Mouse (Mus musculus) stomach, embryonic 15.5 days (tissue): ENCODE data around the gene Cpeb3. TPM values are rescaled to one million over a fixed set of nuclear protein-coding genes. Genes with fewer than 3 reads are reported as not detected.
A peak's percentile ranks its signal among the peaks of the same experiment; 100 is the strongest.
"Not testable (repeated sequence)": the region's sequence is repeated elsewhere in the genome, so short reads cannot be mapped to it uniquely, and the experiment has no call there.

ENCODE experiments used
- ATAC-seq: fragments of 200-750 bp; cut with Nextera tagmentation; 2 replicates; pipeline ENCODE4 v1.8.0; 2017; ENCODE audit warnings: low read depth, moderate number of reproducible peaks, moderate TSS enrichment; ENCODE audit not compliant: insufficient read depth, low FRiP score
- H3K27ac ChIP-seq: fragments of 300-500 bp; sonication (generic); 2 replicates; pipeline ENCODE4 v1.5.1; 2015; ENCODE audit warnings: mild to moderate bottlenecking, inconsistent platforms
- H3K27me3 ChIP-seq: fragments of 300-500 bp; sonication (generic); replicated peaks from 2 replicates; pipeline ENCODE4 v1.6.1; 2015; ENCODE audit warnings: inconsistent platforms
- H3K36me3 ChIP-seq: fragments of 300-500 bp; sonication (generic); 2 replicates; pipeline ENCODE4 v1.6.1; 2015; ENCODE audit warnings: inconsistent platforms
- H3K4me1 ChIP-seq: fragments of 300-500 bp; sonication (generic); 2 replicates; pipeline ENCODE4 v1.6.1; 2015; ENCODE audit warnings: inconsistent platforms
- H3K4me2 ChIP-seq: fragments of 300-500 bp; sonication (generic); 2 replicates; pipeline ENCODE4 v1.6.1; 2015; ENCODE audit warnings: mild to moderate bottlenecking, inconsistent platforms
- H3K4me3 ChIP-seq: fragments of 300-500 bp; sonication (generic); replicated peaks from 2 replicates; pipeline ENCODE4 v1.5.1; 2015; ENCODE audit warnings: inconsistent platforms
- H3K9ac ChIP-seq: fragments of 300-500 bp; sonication (generic); 2 replicates; pipeline ENCODE4 v1.6.1; 2015; ENCODE audit warnings: inconsistent platforms
- H3K9me3 ChIP-seq: fragments of 300-500 bp; sonication (generic); 2 replicates; pipeline ENCODE4 v1.6.1; 2016; ENCODE audit warnings: inconsistent platforms
- WGBS: fragments of 180-500 bp; shearing (Covaris S2); methylation state at CpG from one replicate; pipeline ENCODE4 v1.1.7; 2015; 5-methylcytosine and 5-hydroxymethylcytosine counted together
- polyA plus RNA-seq: library from polyadenylated mRNA; unstranded; fragments of >200 nt; fragmentation: Nextera tagmentation; extraction: Ambion mirVana; gene quantifications from 2 replicates; pipeline ENCODE4 v1.2.1, GENCODE M21; 2015

Cpeb3 gene
- polyA plus RNA-seq, 1 experiment from 2014 or later = 1.3 TPM

GRCm38 (mm10) chr19:37233561-37234539 is 25.4 kb upstream of the Cpeb3 start:
- H3K9ac ChIP-seq = no peak overlapping the region
- H3K4me3 ChIP-seq = peak overlapping the region; percentile 31
- peaks cover 17% of the 10 kb centered on the region for H3K27me3 ChIP-seq
- no peaks in the 10 kb centered on the region for H3K9me3 ChIP-seq
- WGBS = 6% methylated on average over 63 of the region's 63 CpGs
- peaks cover 9% of the 10 kb centered on the region; the same call in 1 of the 2 replicates for H3K4me1 ChIP-seq
- ATAC-seq = 0 out of 2 replicates have a peak, but pooled peaks have one; percentile 16
- H3K4me2 ChIP-seq = peak overlapping the region; percentile 62
- no peaks in the 10 kb centered on the region for H3K36me3 ChIP-seq
- H3K27ac ChIP-seq = no peak overlapping the region

- H3K9me3 ChIP-seq, H3K4me1 ChIP-seq, H3K27ac ChIP-seq, H3K4me3 ChIP-seq, H3K36me3 ChIP-seq, H3K4me2 ChIP-seq, H3K9ac ChIP-seq: not testable (repeated sequence)
- H3K27me3 ChIP-seq = peaks cover 17% of the 10 kb centered on the region
- peak; percentile 69; the same call in 1 of the 2 replicates for ATAC-seq
- 62% methylated on average over 9 of the region's 9 CpGs for WGBS
Measured at GRCm38 (mm10) chr19:37232598-37232997, 24.2 kb upstream of the Cpeb3 start.

DNA sequence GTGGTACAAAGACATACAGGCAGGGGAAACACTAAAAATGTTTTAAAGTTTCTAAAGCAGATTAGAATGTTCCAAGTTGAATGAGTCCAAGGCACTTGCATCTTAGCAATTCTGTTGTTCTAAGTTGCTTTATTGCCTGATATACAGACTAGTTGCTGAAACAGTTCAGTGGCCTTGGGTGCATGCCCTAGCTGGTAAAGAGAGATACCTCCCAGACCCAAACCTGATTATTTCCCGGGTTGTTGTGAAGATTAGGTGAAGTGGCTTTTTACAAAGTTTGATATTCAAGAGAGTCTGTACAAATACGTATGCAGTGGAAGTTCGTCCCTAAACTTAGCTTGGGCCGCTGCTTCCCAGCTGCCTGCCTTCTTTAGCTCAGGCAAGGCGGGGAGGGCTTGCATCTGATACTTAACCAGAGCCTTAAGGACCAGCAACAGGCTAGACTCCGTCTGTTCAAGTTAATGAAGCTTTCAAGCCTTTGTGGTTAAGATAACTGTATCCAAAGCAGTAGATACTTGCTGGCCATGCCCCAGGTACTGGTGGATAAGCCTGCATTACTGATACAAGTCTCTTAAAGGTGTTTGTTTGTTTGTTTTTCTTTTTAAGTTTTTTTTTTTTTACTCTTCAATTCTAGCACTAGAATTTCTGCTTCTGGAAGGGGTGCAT is 16.9 kb upstream of the Cpeb3 start:
- peaks cover 11% of the 10 kb centered on the region for H3K36me3 ChIP-seq

GRCm38 (mm10) chr19:37214711-37215110 is 6.3 kb upstream of the Cpeb3 start:
- H3K4me1 ChIP-seq = peaks cover under 1% of the 10 kb centered on the region; the same call in 1 of the 2 replicates
- H3K9me3 ChIP-seq = no peaks in the 10 kb centered on the region
- H3K9ac ChIP-seq = no peak overlapping the region
- no peaks in the 10 kb centered on the region for H3K27me3 ChIP-seq
- H3K4me2 ChIP-seq = no peak overlapping the region
- peaks cover 22% of the 10 kb centered on the region for H3K36me3 ChIP-seq
- WGBS = 54% methylated on average over 2 of the region's 2 CpGs
- ATAC-seq = no peak
- no peak overlapping the region for H3K27ac ChIP-seq
- H3K4me3 ChIP-seq = no peak overlapping the region

More for the DNA sequence above, 16.9 kb upstream of the Cpeb3 start:
- no peak for ATAC-seq
- Histone ChIP-seq H3K4me3 (no peak overlapping the region), H3K4me1 (no peaks in the 10 kb centered on the region), H3K4me2 (no peak overlapping the region), H3K9ac (no peak overlapping the region), H3K9me3 (no peaks in the 10 kb centered on the region), H3K27me3 (no peaks in the 10 kb centered on the region), H3K27ac (no peak overlapping the region)
- 84% methylated on average over 6 of the region's 6 CpGs for WGBS

- H3K27ac ChIP-seq = no peak overlapping the region
- no peak for ATAC-seq
- H3K9me3 ChIP-seq = no peaks in the 10 kb centered on the region
- no peaks in the 10 kb centered on the region for H3K27me3 ChIP-seq
- WGBS = 85% methylated on average over 3 of the region's 3 CpGs
- H3K4me2 ChIP-seq = no peak overlapping the region
- peaks cover 9% of the 10 kb centered on the region; the same call in 1 of the 2 replicates for H3K36me3 ChIP-seq
- H3K4me1 ChIP-seq = peaks cover 15% of the 10 kb centered on the region; the same call in 1 of the 2 replicates
- H3K4me3 ChIP-seq = no peak overlapping the region
- H3K9ac ChIP-seq = no peak overlapping the region
Measured at GRCm38 (mm10) chr19:37211416-37211815, 3.0 kb upstream of the Cpeb3 start.

GRCm38 (mm10) chr19:37210457-37210856 is 2.1 kb upstream of the Cpeb3 start:
- Histone ChIP-seq H3K9ac (no peak overlapping the region), H3K4me3 (no peak overlapping the region), H3K4me2 (no peak overlapping the region), H3K36me3 (peaks cover 9% of the 10 kb centered on the region; the same call in 1 of the 2 replicates), H3K9me3 (no peaks in the 10 kb centered on the region), H3K27ac (no peak overlapping the region), H3K27me3 (no peaks in the 10 kb centered on the region), H3K4me1 (peaks cover 15% of the 10 kb centered on the region; the same call in 1 of the 2 replicates)
- WGBS = 95% methylated on average over 4 of the region's 4 CpGs
- ATAC-seq = no peak

DNA sequence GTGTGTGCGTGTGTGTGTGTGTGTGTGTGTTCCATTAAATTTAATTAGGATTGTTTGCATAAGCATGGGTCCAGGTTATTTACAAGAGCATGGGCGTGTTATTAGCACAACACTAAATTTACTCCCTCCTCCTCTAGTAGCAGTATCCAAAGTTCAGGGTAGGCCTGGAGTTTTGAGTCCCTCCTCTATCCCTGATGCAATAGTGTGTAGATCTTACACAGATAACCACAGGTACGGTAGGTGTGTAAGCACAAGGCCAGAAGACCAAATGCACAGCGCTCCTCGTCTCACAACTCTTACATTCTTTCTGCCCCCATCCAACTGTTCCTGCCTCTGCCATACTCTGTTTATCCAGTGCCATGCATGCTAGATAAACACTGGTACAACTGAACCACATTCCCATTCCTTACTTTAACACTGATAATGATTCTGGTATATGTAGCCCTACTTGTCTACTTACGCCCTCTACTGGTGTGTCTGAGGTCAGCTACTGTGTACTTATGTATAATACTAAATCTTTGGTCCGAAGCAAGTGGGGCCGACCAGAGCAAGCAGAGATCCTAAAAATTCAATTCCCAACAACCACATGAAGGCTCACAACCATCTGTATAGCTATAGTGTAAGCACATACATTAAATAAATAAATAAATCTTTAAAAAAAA is 1.2 kb upstream of the Cpeb3 start:
- peaks cover 9% of the 10 kb centered on the region; the same call in 1 of the 2 replicates for H3K36me3 ChIP-seq
- H3K27ac ChIP-seq = no peak overlapping the region
- no peak for ATAC-seq
- peaks cover 15% of the 10 kb centered on the region; the same call in 1 of the 2 replicates for H3K4me1 ChIP-seq
- H3K27me3 ChIP-seq = no peaks in the 10 kb centered on the region
- H3K9ac ChIP-seq = no peak overlapping the region
- H3K9me3 ChIP-seq = no peaks in the 10 kb centered on the region
- WGBS = 78% methylated on average over 8 of the region's 8 CpGs
- peak overlapping the region; percentile 96 for H3K4me2 ChIP-seq
- peak overlapping the region; percentile 92; the same call in 1 of the 2 replicates for H3K4me3 ChIP-seq

DNA sequence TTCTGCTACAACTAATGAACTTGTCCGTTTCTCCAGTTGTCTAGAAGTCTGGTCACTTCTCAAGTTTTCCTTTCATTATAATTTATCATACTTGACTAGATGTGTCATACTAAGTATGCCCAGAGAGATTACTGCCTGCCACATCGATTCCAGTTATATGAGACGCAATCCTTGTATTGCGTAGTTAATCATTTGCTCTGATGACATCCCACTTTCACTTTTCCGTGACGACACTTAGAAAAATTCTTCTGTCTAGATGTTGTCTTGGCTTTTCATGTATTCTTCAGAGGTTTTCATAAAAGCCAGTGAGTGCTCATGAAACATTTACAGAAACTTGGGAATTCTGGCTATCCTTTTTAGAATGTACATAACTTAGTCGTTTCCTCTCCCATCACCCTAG is 585 bp upstream of the Cpeb3 start:
- H3K9ac ChIP-seq = no peak overlapping the region
- no peaks in the 10 kb centered on the region for H3K9me3 ChIP-seq
- H3K4me2 ChIP-seq = peak overlapping the region; percentile 96
- WGBS = 38% methylated on average over 7 of the region's 7 CpGs
- H3K4me1 ChIP-seq = peaks cover 15% of the 10 kb centered on the region; the same call in 1 of the 2 replicates
- H3K4me3 ChIP-seq = peak overlapping the region; percentile 92
- H3K27ac ChIP-seq = peak overlapping the region; percentile 90; the same call in 1 of the 2 replicates
- no peaks in the 10 kb centered on the region for H3K27me3 ChIP-seq
- no peak for ATAC-seq
- H3K36me3 ChIP-seq = peaks cover 9% of the 10 kb centered on the region; the same call in 1 of the 2 replicates

GRCm38 (mm10) chr19:37207303-37208175 is 862 bp downstream of the Cpeb3 start, which contains the start of gene March5:
March5 (plus strand) TSS chr19:37207543.
- under 1% methylated on average over 90 of the region's 94 CpGs for WGBS
- Histone ChIP-seq H3K4me3 (peak within 1 kb of the TSS; percentile 92), H3K27me3 (no peaks in the 10 kb centered on the region), H3K4me2 (peak within 1 kb of the TSS; percentile 96), H3K27ac (peak within 1 kb of the TSS; percentile 90), H3K4me1 (peaks cover 15% of the 10 kb centered on the region; the same call in 1 of the 2 replicates), H3K9me3 (no peaks in the 10 kb centered on the region), H3K36me3 (peaks cover 8% of the 10 kb centered on the region; the same call in 1 of the 2 replicates), H3K9ac (peak within 1 kb of the TSS; percentile 94)
- ATAC-seq = peak; percentile 96

DNA sequence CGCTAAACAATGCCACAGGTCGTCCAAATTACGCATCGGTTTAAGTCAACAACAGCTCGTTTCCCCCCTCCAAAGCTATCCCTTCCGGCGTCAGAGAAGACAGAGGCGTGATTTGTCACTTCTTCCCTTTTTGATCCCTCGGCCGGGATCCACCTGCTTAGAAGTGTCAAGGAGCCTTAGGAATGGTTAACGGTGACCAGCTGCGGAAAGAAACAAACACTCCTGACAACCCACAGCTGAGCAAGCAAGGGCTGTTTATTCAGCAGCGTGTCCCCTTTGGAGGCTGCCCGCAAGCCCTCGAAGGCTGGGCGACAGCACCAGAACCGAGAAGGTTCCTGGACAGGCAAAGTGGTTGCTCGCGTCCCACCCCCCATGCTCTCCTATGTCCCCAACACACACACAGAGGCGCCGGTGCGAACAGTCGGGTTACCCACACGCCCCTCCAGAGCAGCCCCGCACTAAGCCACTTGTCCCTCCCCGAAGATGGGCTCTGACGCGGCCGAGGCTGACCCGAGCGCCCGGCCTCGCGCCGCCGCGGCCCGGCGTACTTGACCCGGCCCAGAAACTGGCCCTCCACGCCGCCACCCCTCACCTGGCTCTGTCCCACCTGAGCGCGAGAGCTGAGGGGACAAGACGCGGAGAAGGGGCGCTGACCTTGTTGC is 1.6 kb downstream of the Cpeb3 start:
- peak overlapping the region; percentile 94 for H3K9ac ChIP-seq
- WGBS = under 1% methylated on average over 47 of the region's 47 CpGs
- peak overlapping the region; percentile 92 for H3K4me3 ChIP-seq
- peak; percentile 67 for ATAC-seq
- H3K27me3 ChIP-seq = no peaks in the 10 kb centered on the region
- peak overlapping the region; percentile 96 for H3K4me2 ChIP-seq
- H3K4me1 ChIP-seq = peaks cover 15% of the 10 kb centered on the region; the same call in 1 of the 2 replicates
- no peaks in the 10 kb centered on the region for H3K9me3 ChIP-seq
- H3K36me3 ChIP-seq = 0 out of 2 replicates have a peak, but pooled peaks cover 5% of the 10 kb centered on the region
- H3K27ac ChIP-seq = peak overlapping the region; percentile 90
